Mouse (Mus musculus) thymus, postnatal 10 days (tissue): ENCODE measurements around the gene Pgc.

Experiments
- DNase-seq, 2 experiments: peaks; one replicate each; pipeline ENCODE4 v3.0.0; 2021; ENCODE audit warnings: low spot score in 2 of 2

Gene Pgc

GRCm38 (mm10) chr17:47708972-47709371 is 17.7 kb upstream of the Pgc start:
- DNase-seq: no peak

- no peak for DNase-seq
These were observed 16.6 kb upstream of the Pgc start for GRCm38 (mm10) chr17:47710036-47710435.

- no peak for DNase-seq
These were observed 14.8 kb upstream of the Pgc start for GRCm38 (mm10) chr17:47711883-47712282.

- DNase-seq: no peak
These were observed 13.6 kb upstream of the Pgc start for GRCm38 (mm10) chr17:47712889-47713571.

GRCm38 (mm10) chr17:47715037-47715436 is 11.6 kb upstream of the Pgc start:
- no peak for DNase-seq

- no peak for DNase-seq
These were observed 5.5 kb upstream of the Pgc start for GRCm38 (mm10) chr17:47721183-47721582.

- no peak for DNase-seq
These were observed 4.3 kb downstream of the Pgc start for GRCm38 (mm10) chr17:47730633-47731575.

GRCm38 (mm10) chr17:47735553-47736100 is 9.0 kb downstream of the Pgc start:
- no peak for DNase-seq

- DNase-seq: peak; percentile 93 to 99
These were observed 10.2 kb downstream of the Pgc start, which contains the start of gene Tfeb for GRCm38 (mm10) chr17:47736856-47737255. Tfeb (plus strand) TSS chr17:47737030.

GRCm38 (mm10) chr17:47737271-47738065 is 10.8 kb downstream of the Pgc start:
- peak; percentile 32 to 44 for DNase-seq

GRCm38 (mm10) chr17:47738066-47738878 is 11.6 kb downstream of the Pgc start:
- peak; percentile 40 to 48 for DNase-seq

GRCm38 (mm10) chr17:47738879-47739798 is 12.5 kb downstream of the Pgc start:
- peak; percentile 20 to 24 for DNase-seq

- no peak for DNase-seq
These were observed 13.5 kb downstream of the Pgc start for GRCm38 (mm10) chr17:47740186-47740585.

- DNase-seq: peak in 1 of 2 experiments; percentile 33
These were observed 16.5 kb downstream of the Pgc start for GRCm38 (mm10) chr17:47742991-47743734.

GRCm38 (mm10) chr17:47744086-47744485 is 17.4 kb downstream of the Pgc start:
- no peak for DNase-seq

- peak in 1 of 2 experiments; percentile 35 for DNase-seq
These were observed 18.2 kb downstream of the Pgc start for GRCm38 (mm10) chr17:47744746-47745368.

GRCm38 (mm10) chr17:47748791-47749553 is 22.3 kb downstream of the Pgc start:
- DNase-seq: no peak

- DNase-seq: no peak
These were observed 23.0 kb downstream of the Pgc start for GRCm38 (mm10) chr17:47749626-47750025.
